Mouse (Mus musculus): ENCODE data around the gene Dgat2.
A peak's percentile ranks its signal among the peaks of the same experiment; 100 is the strongest.

The Dgat2 gene

GRCm38 (mm10) chr7:99164873-99165410 is 17.6 kb downstream of the Dgat2 start:
- DNase-seq (ENCODE audit: extremely low spot score, low read depth, low spot score) = no peak

DNA sequence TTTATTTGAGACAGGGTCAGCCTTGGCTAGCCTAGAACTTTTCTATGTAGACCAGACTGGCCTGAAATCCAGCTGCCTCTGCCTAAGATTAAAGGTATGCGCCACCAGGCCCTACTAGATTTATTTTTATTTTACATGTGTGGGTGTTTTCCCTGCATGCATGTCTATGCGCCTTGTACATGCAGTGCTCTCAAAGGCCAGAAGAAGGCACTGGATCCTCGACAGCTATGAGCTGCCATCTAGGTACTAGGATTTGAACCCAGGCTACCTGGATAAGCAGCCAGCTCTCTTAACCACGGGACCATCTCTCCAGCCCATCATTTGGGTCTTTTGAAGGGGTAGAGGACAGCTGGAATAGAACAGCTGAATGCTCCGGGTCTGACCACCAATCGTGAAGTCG is 20.1 kb downstream of the Dgat2 start:
- no peak for DNase-seq (ENCODE audit: extremely low spot score, low read depth, low spot score)

DNA sequence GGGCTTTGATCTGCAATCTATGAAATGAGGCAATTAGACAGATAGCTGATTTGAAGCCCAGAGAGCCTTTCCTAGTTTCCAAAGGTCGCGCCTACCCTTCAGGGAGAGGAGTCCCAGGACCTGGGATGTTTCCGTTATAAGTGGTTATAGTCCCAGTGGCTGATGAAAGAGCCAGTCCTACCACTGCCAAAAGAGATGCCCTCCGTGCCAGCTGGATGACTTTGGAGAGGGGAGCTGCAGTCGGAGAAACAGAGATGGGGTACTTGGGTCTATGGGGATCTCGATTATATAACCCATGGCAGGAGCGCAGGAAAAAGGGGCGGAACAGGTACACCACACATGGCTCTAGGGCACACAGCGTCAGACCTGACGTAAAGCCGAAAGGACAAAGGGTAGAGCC is 20.6 kb downstream of the Dgat2 start:
- DNase-seq (ENCODE audit: extremely low spot score, low read depth, low spot score) = no peak

DNA sequence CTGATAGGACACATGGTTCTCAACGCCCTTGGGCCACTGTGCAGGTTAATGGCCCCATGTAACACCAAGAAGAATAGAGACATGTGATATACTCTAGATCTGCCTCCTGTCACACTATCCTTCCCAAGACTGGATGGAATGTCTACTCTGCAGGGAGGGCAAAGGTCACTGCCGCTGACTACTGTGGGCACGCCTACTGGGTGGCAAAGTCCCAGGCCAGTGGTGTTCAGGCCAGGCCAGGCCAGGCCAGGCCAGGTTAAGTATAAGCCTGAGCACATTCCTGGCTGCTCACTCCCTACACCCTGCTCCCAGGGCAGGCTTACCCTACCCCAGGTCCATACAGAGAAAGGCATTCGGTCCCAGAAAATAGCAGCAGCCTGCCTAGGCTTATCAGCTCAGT is 21.0 kb downstream of the Dgat2 start:
- DNase-seq (ENCODE audit: extremely low spot score, low read depth, low spot score) = no peak

DNA sequence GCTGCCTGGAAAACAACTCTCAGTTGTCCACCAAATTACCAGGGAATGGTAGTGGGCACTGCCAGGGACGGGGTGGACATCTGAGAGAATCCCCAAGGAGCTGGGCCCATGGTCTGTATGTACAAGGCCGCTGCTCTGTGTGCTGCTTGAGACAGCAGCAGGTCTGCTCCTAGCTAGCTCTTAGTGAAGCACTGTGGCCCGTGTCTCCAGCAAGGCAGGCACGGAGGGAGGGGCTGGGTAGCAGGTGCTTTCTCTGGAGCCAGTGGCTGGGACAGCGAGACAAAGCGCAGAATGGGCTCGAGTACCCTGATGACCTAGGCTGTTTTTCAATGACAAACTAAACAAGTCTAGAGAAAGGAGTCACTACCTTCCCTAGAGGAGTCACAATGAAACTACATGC is 21.5 kb downstream of the Dgat2 start:
- no peak for DNase-seq (ENCODE audit: extremely low spot score, low read depth, low spot score)

DNA sequence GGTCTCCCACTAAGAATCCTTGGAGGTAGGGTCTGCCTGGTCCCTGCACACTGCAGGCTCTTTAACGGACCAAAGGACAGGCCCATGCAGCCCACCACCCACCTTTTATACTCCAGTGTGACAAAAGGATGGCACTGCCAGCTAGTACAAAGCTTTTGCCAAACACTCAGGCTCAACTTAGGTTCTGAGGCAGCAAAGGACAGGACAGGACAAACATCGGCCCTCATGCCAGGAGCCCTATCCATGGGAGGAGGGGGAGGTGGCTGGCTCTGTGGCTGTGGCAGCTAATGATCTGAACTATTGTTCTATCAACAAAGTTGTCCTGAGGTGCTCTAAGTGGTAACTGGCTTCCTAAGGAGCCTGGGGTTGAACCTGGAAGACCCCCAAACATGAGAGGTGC is 23.1 kb downstream of the Dgat2 start:
- no peak for DNase-seq (ENCODE audit: extremely low spot score, low read depth, low spot score)

DNA sequence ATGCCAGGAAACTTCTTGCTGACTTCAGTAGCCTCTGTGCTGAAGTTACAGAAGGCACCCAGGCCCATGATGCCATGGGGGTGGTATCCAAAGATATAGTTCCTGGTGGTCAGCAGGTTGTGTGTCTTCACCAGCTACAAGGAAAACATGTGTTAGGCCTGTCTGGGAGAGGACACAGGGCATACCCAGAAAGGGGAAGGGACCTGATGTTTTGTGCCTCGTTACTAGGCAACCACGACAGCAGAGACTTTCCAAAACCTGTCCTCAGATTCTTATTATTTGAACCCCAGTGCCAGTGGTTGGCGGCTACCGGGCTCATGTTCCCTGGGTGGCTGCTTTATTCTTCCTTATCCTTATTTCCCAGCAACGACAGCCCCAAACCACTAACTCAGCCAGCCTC is 23.6 kb downstream of the Dgat2 start:
- DNase-seq (ENCODE audit: extremely low spot score, low read depth, low spot score) = no peak

- DNase-seq (ENCODE audit: extremely low spot score, low read depth, low spot score) = no peak
Observed at GRCm38 (mm10) chr7:99158011-99158410, 24.5 kb downstream of the Dgat2 start.

DNA sequence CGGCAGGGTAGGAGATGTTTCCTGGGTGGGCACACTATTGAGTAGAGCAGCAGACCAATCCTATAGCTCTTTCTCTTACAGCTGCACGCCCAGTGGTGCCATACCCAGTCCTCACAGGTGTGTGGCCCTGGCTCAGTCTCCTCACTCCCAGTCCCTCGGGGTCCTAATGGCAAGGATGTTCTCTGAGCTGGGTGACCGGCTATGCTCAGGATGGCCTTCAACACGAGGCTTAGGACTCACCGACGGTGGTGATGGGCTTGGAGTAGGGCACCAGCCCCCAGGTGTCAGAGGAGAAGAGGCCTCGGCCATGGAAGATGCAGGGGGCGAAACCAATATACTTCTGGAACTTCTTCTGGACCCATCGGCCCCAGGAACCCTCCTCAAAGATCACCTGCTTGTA is 25.8 kb downstream of the Dgat2 start:
- DNase-seq (ENCODE audit: extremely low spot score, low read depth, low spot score) = no peak

DNA sequence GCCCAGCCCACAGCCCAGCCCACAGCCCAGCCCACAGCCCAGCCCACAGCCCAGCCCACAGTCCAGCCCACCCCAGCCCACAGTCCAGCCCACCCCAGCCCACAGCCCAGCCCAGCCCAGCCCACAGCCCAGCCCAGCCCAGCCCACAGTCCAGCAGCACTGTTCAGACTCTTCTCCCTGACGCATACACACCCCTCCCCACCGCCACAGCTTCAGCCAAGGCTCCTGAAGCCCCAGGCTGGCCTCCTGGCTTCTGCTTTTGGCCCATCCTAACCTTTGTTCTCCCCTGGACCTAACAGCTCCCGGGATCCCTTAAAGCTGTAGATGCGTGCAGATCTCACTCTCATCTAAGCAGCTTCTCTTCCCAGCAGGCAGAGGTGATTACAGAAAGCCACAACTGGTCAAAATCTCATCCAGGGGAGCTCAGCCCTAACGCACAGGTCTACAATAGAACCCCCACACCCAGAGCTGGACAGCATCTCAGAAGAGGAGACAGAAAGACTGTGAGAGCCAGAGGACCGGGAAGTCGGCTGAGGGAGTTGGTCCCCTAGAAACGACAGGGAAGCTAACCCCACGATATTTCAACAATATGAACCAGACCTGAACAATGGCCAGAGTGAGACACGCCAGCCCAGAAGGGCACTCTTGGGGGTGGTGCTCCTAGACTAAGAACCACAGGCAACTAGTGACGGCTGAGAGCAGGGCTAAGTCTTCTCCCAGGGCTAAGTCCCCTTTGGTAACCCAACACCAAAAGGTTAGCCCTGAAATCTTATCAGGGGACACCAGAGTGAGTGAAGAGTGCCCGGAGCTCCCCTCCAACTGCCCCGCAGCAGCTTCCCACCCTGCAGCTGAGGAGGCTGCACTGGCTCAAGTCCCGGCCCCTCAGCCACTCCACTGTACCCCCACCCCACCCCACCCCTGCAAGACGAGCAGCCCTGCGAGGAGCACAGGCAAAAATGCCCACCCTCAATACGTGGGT is 26.9 kb downstream of the Dgat2 start:
- peak; percentile 16 for DNase-seq (ENCODE audit: extremely low spot score, low read depth, low spot score)

DNA sequence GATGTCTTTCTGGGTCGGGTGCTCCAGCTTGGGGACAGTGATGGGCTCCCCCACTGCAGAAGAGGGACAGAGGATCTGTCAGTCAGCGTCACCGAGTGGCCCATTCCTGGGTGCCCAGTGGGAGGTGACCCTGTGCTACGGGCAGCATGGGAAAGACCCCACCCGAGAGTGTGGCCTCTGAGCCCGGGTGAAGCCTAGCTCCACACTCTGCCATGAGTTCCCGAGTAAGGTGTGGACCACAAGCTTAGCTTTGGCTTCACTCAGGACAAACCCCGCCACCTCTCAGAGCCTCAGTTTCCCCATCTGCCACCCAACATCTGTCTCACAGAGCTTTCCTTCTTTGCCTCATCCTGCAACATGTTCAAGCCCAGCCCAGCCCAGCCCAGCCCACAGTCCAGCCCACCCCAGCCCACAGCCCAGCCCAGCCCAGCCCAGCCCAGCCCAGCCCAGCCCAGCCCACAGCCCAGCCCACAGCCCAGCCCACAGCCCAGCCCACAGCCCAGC is 27.8 kb downstream of the Dgat2 start:
- no peak for DNase-seq (ENCODE audit: extremely low spot score, low read depth, low spot score)

GRCm38 (mm10) chr7:99153686-99154202 is 28.8 kb downstream of the Dgat2 start:
- DNase-seq (ENCODE audit: extremely low spot score, low read depth, low spot score) = no peak

DNA sequence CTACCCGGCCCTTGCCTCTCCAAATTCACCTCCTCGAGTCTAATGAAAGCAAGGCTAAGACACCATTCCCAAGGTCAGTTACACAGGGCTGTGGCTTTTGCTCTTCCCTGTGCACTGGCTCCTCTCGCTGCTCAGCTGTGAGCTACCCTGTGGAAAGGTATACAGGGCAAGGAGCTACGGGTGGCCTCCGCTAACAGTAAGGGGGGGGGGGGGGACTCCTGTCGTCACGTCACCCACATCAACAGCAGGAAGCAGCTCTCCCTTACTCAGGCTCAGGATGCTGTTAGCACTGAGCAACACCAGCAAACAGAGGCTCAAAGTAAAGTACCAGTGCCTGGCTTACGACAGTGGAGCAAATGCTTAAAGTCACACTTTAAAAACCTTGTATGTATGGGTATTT is 29.8 kb downstream of the Dgat2 start:
- no peak for DNase-seq (ENCODE audit: extremely low spot score, low read depth, low spot score)

- peak; percentile 87 for DNase-seq (ENCODE audit: extremely low spot score, low read depth, low spot score)
Observed at GRCm38 (mm10) chr7:99151342-99151741, 31.2 kb downstream of the Dgat2 start.

GRCm38 (mm10) chr7:99149017-99149416 is 33.5 kb downstream of the Dgat2 start:
- no peak for DNase-seq (ENCODE audit: extremely low spot score, low read depth, low spot score)

- no peak for DNase-seq (ENCODE audit: extremely low spot score, low read depth, low spot score)
Observed at GRCm38 (mm10) chr7:99147494-99147893, 35.0 kb downstream of the Dgat2 start.

GRCm38 (mm10) chr7:99146906-99147305 is 35.6 kb downstream of the Dgat2 start:
- no peak for DNase-seq (ENCODE audit: extremely low spot score, low read depth, low spot score)

GRCm38 (mm10) chr7:99146011-99146410 is 36.5 kb downstream of the Dgat2 start:
- DNase-seq (ENCODE audit: extremely low spot score, low read depth, low spot score) = no peak

- no peak for DNase-seq (ENCODE audit: extremely low spot score, low read depth, low spot score)
Observed at GRCm38 (mm10) chr7:99144616-99145015, 37.9 kb downstream of the Dgat2 start.

GRCm38 (mm10) chr7:99143244-99143643 is 39.3 kb downstream of the Dgat2 start:
- no peak for DNase-seq (ENCODE audit: extremely low spot score, low read depth, low spot score)

DNA sequence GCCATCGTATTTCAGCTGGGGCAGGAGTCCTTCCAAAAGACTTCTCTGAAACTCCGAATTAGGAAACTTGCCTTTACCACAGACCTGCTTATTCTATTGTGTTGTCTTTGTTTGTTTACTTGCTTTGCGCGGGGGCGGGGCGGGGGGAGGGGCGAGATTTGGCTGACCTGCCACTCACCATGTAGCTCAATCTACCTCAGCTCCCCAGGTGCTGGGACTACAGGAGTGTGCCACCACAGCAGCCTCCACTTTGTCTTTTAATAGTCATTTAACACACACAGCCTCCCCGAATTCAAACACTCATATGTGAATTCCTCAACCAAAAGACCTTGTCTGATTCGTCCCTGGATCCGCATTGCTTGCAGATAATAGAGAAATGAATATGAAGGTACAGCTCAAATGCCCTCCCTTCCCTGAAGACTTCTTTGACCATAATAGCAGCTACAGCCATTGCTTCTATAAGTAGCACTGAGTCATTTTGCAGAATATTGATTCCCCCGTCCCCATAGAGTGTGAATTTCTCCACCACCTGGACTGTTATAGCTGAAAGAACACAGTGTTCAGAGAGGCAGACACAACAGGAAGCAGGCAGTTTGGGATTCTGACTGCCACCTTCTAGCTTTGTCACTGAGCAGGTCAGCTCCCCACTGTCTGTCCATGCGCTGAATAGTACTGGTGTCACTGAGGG is 40.5 kb downstream of the Dgat2 start:
- DNase-seq (ENCODE audit: extremely low spot score, low read depth, low spot score) = no peak
